Mouse (Mus musculus) heart, adult 18-20 months (tissue): ENCODE measurements around the gene Ak4. TPM values are rescaled to one million over a fixed set of nuclear protein-coding genes. Genes with fewer than 3 reads are reported as not detected.
"Not testable (repeated sequence)": the region's sequence is repeated elsewhere in the genome, so short reads cannot be mapped to it uniquely, and the experiment has no call there.

ENCODE experiments used
- DNase-seq, 2 experiments: peaks; one replicate each; pipeline ENCODE4 v3.0.0; 2021 to 2022; ENCODE audit warnings: mixed read lengths in 1 of 2
- total RNA-seq, 2 experiments: library from RNA; stranded (reverse); gene quantifications; 2 replicates each; pipeline ENCODE4 v1.2.3; 2021

The Ak4 gene
- total RNA-seq, 2 experiments from 2014 or later: 31.6 to 40.8 TPM

DNA sequence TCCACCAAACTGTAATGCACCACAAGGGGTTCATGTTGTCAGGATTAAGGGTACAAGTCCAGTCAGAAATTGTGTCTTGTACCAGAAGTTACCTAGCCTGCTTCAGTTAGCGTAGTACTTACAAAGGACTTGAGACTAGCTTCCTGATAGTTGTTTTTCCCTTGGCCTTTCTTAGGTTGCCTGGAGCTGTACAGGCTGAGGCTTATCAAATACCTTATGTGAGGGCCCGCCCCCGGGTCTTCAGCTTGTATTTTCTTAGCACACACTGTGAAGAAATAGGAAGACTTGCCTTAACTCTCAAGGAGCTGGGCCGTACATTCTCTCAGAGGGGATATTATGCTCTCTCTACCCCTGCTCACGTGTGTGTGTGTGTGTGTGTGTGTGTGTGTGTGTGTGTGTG is 4.5 kb downstream of the Ak4 start:
- no peak for DNase-seq

DNA sequence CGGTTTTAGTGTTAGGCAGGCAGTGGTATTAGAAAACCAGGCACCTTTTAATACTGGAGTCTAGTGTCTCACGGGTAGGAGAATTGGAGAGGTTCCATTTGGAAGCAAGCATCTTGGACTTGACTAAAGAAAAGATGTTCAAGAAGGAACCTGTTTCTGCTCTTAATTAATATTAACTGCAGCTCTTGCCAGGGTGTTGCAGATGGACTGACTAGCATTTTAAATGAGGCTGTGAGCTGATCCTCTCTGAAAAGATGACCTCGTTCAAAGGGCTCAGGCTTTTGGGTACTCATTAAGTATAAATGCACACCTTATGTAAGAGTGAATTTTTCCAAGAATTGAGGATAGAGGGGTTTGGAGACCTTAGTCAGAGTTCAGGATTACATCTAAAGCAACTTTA is 5.4 kb downstream of the Ak4 start:
- DNase-seq: no peak

DNA sequence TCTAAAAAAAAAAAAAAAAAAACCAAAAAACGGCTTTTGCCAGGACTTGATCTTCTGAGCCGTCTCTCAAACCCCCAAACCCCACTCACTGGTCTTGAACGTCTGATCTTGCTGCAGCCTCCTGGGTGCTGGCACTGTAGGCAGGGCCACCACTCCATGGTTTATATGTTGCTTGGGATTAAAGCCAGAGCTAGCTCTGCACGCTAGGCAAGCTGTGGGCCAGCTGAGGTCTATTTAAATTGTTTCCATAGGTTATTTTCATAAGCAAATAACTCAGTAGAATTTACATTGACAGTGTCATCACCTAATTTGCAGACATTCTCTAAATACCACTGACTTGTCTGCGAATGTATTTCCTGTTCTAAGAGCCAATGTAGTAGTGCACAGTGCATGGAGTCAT is 6.0 kb downstream of the Ak4 start:
- no peak for DNase-seq

DNA sequence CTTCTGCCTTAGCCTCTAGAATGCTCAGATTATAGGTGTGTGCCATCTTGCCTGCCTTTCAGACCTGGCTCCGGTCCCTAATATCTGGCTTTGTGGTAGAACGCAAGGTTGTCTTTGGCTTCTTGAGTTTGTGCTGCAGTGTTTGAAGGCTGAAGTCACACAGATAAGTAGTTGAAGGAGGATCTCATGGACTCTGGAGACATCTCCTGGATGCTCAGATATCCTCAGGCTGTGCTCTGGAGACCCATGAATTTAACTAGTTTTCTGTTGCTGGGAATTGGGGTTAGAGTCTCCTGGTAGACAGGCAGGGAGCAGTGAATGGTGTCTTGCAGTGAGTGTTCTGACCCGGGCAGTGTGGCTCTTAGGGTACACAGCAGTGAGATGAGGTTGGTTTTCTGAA is 6.6 kb downstream of the Ak4 start:
- DNase-seq: no peak

DNA sequence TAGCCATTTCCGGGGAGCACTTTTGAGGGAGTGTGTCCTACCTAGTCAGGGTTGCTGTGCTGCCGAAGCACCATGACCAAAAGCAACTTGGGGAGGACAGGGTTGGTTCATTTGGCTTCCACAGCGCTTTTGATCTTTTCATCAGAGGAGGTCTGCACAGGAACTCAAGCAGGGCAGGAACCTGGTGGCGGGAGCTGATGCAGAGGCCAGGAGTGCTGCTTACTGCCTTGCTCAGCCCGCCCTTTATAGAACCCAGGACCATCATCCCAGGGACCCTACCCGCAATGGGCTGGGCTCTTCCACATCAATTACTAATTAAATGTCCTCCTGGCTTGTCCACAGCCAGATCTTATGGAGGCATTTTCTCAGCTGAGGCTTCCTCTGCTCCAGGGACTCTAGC is 7.5 kb downstream of the Ak4 start:
- DNase-seq: no peak

DNA sequence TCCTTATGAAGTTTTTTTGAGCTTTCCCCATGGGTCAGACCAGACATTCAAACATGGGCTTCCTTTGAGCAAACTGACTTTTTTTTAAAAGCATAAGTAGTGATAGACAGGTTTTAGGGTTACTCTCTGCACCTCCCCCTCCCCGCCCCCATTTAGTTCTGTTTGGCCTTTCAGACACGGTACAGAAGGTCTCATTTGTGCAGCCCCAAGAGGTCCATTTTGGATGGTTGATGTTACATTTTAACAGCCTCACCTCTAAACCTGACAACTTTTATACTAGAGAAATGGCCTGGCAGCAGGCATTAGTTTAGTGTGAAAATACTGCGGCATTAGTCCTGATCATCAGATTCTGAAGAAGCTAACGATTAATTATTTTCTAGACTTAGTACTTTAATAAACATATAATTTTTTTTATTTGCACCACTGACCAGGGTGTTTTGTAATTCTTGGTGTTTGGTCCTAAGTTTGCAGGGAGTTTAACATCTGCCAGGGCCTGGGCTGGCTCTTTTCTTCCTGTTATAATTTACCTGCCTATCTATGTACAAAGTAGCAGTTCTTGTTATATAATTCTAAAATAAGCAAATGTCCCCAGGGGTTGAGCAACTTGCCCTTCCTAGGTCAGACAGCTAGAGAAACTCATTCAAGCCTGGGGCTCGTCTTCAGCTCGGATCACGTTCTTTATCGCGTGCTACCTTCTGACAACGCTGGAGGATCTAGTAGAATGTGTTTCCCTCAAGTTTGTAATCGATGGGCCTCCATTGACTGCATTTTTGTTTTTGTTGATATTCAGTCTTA is 9.0 kb downstream of the Ak4 start:
- no peak for DNase-seq

DNA sequence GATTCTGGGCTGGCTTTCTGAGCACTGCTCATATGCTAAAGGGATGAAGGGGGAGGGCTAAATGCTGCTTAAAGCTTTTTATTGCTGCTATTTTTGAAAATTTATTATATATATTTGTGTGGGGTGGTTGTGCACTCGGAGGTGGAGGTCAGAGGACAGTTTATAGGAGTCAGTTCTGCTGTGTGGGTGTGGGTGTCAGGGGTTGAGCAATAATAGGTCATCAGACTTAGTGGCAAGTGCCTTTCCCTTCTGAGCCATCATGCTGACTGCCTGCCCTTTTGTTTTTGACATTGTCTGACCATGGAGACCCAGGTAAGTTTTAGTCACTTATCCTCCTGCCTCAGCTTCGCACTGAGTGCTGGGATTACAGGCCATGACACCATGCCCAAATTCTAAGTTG is 10.0 kb downstream of the Ak4 start:
- DNase-seq: no peak

DNA sequence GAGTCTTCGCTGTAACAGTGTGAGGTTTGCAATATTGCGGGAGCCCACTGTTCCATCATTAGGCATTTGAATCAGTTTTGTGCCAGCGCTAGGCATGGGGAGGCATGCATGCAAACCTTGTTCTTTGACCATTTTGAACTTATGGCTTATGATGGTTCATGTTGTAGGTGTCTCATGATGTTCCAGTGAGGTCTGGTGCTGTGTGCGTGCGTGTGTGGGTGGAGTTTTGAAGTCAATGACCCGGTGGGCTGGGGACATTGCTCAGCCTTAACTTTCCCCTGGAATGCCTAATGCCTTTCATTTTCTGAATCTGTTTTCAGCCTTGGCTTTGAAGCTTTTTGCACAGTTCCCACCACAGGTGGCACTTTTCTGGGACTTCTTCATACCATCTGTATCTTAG is 10.9 kb downstream of the Ak4 start:
- no peak for DNase-seq

DNA sequence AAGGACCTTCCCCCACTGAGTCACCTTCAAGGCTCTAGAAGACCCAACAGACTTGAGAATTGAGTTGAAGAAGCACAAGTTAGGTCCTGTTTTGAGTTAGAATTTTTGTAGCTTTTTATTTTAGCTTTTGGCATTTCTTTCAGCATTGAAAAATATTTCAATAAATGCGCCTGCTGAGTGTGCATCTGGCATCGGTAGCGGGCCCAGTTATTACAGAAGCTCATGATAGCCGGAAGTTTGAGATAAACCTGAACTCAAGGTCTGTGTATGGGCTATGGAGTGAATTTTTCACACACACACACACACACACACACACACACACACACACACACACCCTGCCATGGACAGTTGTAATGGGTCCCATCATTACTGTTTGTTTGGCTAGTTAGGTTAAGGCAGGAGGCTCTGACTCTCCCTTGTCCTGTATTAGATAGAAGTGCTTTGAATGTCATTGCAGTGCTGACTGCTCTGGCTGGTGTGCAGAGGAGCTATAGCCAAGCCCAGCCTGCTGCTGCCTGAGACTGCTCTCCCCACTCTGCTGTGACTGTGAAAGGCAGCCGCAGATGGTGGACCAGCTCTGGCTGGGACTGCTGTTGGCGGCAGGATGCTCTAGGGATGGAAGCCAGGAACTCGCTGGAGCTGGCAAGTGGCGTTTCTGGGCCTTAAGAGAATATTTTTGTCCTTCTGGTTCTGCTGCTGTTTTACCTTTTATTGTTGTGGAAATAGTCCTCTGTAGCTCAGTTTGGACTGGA is 17.9 kb downstream of the Ak4 start:
- DNase-seq: peak; percentile 80 to 87

DNA sequence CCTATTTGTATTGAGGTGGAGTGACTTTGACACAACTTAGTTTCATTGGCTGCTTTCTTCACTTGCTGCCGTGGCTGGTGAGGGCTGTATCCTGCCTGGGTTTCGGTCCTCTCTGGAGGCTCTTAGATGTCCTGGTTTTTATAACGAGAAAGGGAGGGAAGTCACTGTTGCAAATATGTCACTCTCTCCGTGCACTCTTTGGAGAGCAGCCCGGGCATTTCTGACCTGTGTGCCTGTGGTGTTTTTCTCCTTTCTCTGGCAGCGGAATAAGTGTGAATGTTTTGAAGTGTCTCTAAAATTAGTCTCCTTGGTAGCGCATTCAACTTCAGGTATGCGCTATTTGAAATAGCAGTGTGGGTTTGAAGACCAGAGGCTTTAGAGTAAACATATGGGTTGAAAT is 19.2 kb downstream of the Ak4 start:
- peak; percentile 73 to 82 for DNase-seq

DNA sequence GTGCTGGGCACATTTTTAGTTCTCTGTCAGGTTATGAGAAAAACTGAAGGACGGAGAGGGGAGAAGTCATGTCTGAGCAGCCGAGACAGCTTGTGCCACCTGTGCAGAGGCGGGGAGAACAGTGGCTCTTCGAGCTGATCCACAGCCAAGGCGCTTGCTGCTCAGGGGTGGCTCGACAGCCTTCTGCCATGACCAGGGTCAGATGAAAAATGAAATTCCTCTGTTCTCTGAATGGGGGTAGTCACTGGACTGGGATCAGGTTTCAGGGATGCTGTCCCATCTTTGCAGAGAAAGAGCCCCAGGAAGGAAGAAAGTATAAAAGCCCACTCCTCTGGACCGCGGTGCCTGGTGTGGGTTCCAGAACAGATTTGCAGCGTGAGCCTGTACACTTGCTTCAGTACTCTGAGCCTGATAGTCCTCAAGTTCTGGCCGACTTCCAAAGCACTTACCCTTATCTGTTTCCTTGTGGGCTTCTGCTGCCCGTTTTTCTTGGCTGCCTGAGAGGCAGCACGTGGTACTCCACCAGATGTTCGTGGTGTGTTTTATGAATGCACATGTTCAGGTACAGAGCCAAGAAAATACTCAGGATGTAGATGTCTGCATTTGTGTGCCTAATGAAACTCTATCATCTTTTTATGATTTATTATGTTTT is 20.8 kb downstream of the Ak4 start:
- DNase-seq: peak; percentile 86 to 91

DNA sequence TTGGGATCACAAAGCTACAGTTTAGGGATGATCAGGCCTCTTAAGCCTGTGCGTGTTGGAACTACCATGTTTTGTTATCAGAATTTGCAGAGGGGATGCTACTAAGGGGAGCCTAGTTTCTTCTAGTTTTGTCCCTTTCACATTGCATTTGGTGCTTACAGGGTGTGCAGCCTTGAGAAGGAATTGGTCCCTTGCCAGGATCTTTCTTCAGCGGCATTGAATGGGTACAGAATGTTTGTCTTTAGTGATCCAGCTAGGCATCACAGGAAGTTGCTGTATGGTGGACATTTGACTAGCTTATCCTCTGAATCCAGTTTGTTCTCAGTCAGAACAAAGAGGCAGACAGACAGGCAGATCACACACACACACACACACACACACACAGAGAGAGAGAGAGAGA is 23.7 kb downstream of the Ak4 start:
- no peak for DNase-seq

DNA sequence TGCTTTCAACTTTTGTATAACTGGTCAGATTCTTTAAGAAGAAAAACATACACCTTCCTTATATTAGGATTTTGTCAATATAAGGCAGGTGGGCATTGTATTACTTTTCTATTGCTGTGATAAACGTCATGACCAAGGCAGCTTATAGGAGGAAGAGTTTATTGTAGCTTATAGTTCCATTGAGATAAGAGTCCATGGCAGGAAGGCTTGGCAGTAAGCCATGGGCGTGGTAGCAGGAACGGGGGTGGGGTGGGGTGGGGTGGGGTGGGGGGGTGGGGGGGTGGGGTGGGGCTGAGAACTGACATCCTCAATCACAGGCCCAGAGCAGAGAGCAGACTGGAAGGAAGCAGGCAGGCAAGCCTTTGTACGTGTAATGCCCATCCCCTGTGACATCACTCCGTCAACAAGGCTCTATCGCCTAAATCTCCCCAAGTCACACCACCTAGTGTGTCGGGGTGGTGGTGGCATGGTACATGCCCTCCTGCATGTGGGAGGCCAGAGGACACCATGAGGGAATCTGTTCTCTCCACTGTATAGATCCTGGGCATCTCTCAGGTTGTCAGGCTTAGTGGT is 24.4 kb downstream of the Ak4 start:
- DNase-seq: no peak

DNA sequence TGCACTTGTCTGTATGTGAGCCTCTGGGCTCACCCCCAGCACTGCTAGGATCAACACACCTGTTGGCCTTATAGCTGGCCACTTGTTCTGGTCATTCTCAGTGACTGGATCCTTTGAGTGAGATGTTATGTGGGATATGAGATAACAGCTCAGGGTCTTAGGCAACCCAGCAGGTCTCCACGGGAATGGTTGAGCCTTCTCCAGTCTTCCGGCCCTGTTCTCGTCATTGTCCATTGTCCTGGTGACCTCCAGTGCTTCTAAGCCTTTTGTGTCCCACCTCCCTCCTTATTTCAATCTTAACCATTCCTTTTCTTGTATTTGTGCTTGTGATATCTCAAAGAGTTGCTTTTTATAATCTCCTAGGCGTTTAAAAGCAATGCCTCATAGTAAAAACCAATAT is 26.6 kb downstream of the Ak4 start:
- no peak for DNase-seq

DNA sequence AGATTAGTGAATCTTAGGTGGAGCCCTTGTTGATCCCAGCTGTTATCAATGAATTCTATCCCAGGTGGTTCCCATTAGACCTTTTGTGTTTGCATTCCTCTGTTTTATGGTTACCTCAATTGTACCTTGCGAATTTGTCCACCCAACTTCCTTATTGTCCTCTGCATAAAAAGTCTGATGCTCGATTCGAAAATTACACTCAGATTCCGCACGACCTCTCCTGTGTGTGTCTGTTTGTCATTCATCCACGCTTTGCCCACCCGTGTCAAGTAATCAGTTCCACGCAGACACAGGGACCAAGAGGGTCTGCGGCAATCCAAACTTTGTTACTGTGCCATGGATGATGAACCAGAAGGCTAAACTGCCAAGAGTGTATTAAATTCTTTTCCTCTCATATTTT is 27.5 kb downstream of the Ak4 start:
- not testable (repeated sequence) for DNase-seq

DNA sequence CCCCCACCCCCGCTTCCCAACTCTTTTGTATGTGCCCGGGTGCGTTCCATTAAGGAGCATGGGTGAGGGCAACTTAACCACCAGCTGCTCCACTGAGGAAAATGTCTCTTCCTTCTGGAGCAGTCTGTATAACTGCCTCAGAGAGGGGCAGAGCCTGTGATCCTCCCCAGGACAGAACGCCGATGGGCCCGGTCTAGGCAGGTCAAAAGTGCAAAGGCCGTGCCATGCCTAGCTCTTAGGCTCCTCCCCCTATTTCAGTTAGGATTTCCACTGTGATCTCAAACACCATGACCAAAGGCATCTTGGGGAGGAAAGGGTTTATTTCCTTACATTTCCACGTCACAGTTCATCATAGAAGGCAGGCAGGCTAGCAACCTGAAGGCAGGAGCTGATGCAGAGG is 29.6 kb downstream of the Ak4 start:
- no peak for DNase-seq

DNA sequence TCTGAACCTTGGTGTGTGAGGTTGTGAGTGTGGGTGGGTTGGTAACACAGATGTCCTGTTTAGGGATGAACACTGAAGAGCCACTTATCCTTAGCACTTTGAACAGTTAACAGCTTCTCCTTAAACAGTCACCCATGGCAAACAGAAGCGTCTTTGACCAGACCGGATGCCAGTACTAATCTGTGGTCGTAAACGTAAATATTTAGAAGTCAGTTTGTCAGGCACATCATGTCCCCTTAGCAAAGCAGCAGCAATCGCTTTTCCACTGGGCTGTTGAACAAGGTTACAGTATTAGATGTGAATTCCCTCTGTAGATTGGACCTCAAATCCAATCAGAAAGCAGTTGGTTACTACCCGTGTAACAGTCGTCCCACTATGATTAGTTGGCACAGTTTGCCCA is 30.3 kb downstream of the Ak4 start:
- no peak for DNase-seq

DNA sequence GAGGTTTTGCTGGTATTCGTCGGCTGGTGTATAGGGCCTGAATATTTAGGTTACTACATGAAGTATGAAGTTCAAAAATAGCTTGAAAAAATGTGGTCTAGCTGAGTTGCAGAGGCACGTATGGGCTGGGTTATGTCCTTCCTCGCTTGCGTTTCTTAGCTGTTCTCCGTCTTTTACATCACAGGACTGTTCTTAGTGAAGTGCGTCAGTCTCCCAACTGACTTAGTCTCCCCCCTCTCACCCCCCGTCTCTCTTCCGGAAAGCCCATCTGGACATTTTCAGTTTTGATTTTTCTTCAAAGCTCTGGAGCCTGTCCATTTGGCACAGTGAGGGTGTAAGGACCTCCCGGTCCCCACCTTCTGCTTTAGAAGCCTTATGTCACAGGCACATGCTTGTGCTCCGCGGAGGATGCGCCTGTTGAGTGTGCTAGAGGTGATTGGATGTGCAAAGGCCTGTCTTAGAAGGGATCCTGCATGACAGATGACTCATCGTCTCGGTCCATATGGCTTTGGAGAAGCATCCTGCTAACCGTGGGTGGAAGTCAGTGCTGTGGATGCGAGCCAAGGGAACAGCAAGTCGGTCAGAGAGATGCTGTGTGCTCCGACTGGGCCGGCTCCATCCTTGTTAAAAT is 31.2 kb downstream of the Ak4 start:
- peak; percentile 50 to 57 for DNase-seq

DNA sequence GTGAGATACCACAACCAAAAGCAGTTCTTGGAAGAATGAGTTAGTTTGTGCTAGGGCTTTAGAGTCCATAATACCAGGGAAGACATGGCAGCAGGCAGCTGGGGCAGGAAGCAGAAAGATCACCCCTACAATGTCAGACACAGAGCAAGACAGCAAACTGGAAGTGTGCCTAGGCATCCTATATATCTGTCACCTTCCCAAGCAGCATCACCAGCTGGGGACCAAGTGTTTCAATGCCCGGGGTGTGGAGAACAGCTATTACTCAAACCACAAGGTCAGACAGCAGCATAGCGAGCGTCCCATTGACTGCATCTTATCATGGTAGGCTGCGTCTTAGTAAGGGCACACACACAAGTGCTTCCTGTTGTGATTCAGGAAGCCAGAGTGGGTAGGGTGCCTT is 32.0 kb downstream of the Ak4 start:
- DNase-seq: no peak

DNA sequence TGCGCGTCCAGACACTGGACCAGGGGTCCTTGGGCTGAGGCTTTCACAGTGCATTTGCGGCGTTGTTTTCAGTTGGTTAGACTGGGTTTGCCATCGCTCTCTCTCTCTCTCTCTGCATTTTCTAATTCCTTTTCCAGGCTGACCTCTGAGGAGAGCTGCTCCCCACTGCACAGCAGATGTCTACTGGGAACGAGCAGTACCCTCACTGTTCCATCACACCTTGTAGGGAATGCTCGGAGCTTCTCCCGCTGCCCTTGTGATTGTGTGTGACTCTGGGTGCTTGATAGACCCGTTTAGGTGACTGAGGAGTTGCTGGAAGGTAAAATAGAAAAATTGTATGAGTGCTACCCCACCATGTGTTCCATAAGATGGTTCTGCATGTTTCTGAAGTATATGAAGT is 33.8 kb downstream of the Ak4 start:
- no peak for DNase-seq

DNA sequence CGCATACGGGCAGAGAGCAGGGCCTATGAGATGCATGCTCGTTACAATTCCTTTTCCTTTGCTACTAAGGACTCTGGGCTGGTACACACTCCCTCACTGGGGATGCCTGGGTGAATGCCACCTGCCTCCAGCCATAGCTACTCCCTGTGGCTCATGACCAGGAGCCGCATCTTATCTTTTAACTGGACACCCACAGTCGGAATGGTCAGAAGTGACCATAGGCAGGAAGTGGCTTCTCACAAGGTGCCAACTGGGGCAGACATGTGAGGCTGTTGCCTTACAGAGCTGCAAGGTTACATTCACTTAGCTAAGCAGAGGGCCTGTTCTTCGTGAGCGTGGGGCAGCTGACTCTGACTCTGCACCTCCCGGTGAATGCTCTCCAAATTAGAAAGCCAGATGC is 38.1 kb downstream of the Ak4 start:
- no peak for DNase-seq

DNA sequence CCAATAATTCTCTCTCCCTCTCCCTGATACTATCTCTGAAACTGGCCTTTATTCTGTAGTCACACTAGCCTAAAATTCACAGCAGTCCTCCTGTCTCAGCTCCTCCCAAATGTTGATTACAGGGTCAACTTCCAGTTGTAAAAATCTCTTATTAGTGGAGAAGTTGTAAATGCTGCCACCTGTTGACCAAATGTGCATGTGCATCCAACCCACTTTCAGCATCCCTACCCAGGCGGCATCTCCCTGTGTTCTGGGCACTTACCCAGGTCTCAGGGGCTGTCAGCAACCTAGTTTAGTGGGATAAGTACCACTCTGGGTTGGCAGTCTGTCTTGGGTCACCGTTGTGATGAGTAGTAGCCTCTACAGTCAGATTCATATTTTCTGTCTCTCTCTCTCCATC is 39.3 kb downstream of the Ak4 start:
- DNase-seq: peak; percentile 53 to 79

DNA sequence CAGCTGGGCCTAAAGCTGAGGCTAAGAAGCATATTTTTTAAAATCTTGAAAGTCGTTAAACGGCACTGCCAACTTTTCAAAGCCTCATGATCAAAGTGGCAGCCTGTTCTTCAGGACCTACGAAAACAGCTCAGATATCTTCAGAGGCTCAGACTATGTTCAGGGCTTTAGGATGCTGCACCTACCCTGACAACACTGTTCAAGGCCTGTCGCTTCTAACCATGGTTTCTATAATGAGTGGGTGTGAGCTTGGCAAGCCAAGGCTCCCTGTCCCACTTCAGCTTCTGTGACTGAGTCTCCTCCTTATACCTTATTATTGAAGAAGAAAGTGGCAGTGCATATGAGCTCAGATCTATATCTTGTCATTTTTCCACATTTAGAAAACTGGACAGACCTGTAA is 40.3 kb downstream of the Ak4 start:
- DNase-seq: no peak
